Mouse (Mus musculus): ENCODE results near the gene Kazald1. TPM values are rescaled to one million over a fixed set of nuclear protein-coding genes. Genes with fewer than 3 reads are reported as not detected.

Kazald1 gene
- total RNA-seq, 2 experiments from 2014 or later: 5.1 to 6.2 TPM

- DNase-seq: no peak
Observed at GRCm38 (mm10) chr19:45077742-45078645, 3.0 kb downstream of the Kazald1 start.

- DNase-seq: peak; percentile 56
Observed at GRCm38 (mm10) chr19:45078971-45079764, 4.1 kb downstream of the Kazald1 start.

GRCm38 (mm10) chr19:45079769-45080515 is 4.9 kb downstream of the Kazald1 start:
- DNase-seq: peak; percentile 84

GRCm38 (mm10) chr19:45080711-45081110 is 5.7 kb downstream of the Kazald1 start:
- no peak for DNase-seq

- DNase-seq: peak; percentile 86
Observed at GRCm38 (mm10) chr19:45081279-45081678, 6.2 kb downstream of the Kazald1 start.

- peak; percentile 74 for DNase-seq
Observed at GRCm38 (mm10) chr19:45081841-45082550, 7.0 kb downstream of the Kazald1 start.

GRCm38 (mm10) chr19:45097868-45098267 is 22.8 kb downstream of the Kazald1 start:
- DNase-seq: peak; percentile 77

GRCm38 (mm10) chr19:45100486-45101270 is 25.6 kb downstream of the Kazald1 start:
- no peak for DNase-seq

- peak; percentile 25 for DNase-seq
Observed at GRCm38 (mm10) chr19:45105591-45105990, 30.6 kb downstream of the Kazald1 start.

- no peak for DNase-seq
Observed at GRCm38 (mm10) chr19:45106689-45107088, 31.6 kb downstream of the Kazald1 start.

GRCm38 (mm10) chr19:45110681-45111080 is 35.6 kb downstream of the Kazald1 start:
- no peak for DNase-seq

GRCm38 (mm10) chr19:45112444-45112843 is 37.4 kb downstream of the Kazald1 start:
- DNase-seq: no peak

- DNase-seq: no peak
Observed at GRCm38 (mm10) chr19:45113791-45114460, 38.9 kb downstream of the Kazald1 start.

- DNase-seq: no peak
Observed at GRCm38 (mm10) chr19:45114772-45115171, 39.7 kb downstream of the Kazald1 start.

- peak; percentile 66 for DNase-seq
Observed at GRCm38 (mm10) chr19:45116798-45117197, 41.8 kb downstream of the Kazald1 start.

Other genes starting within 250 kb of the Kazald1 start
- gene Slf2, start 144.1 kb upstream of the Kazald1 start, total RNA-seq (2021): 10 to 100 TPM; 37.2 to 40.9 TPM
- 1 to 10 TPM; 1.2 to 2.0 TPM for gene Sema4g, start 86.1 kb upstream of the Kazald1 start, total RNA-seq (2021)
- gene Twnk, start 69.6 kb upstream of the Kazald1 start, total RNA-seq (2021): 10 to 100 TPM; 12.3 to 14.4 TPM
- 10 to 100 TPM; 45.3 to 45.5 TPM for gene Mrpl43, start 68.8 kb upstream of the Kazald1 start, total RNA-seq (2021)
- gene Lzts2, start 60.8 kb upstream of the Kazald1 start, total RNA-seq (2021): 10 to 100 TPM; 52.6 to 68.0 TPM
- gene Pdzd7, start 29.5 kb upstream of the Kazald1 start, total RNA-seq (2021): not detected
- gene Sfxn3, start 27.7 kb upstream of the Kazald1 start, total RNA-seq (2021): 10 to 100 TPM; 26.3 to 27.2 TPM
- 1 to 10 TPM in 1 of 2 experiments, under 1 TPM in 1; 0.88 to 1.4 TPM for gene Tlx1, start 75.4 kb downstream of the Kazald1 start, total RNA-seq (2021)
- not detected for gene Lbx1, start 160.6 kb downstream of the Kazald1 start, total RNA-seq (2021)

All from heart, postnatal 4 days (tissue).